Mouse (Mus musculus): Measurements from ENCODE around the gene Hoxa13. TPM values are rescaled to one million over a fixed set of nuclear protein-coding genes. Genes with fewer than 3 reads are reported as not detected.

Hoxa13 gene
- polyA plus RNA-seq, 1 experiment from 2014 or later = not detected

DNA sequence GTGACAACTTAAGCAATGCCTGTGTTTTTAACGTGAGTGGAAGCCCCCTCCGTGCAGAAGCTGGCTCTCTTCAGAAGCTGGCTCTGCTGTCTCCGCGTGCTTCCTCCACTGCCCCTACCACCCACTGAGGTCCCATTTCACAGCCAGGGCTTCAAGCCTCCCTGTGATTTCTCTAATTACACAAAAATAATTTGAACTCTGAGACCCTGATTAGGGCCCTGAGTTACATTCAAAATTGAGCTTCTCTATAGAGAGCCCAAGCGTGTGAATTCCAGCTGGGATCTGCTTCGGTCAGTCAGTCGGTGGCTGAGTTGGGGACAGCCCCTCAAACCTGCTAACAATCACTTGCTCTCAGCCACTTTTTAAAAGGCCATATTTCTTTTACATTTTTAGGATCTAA, 7.7 kb upstream of the Hoxa13 start:
- Histone ChIP-seq H3K27me3 (peaks cover 97% of the 10 kb centered on the region), H3K4me2 (no peak overlapping the region), H3K36me3 (no peaks in the 10 kb centered on the region), H3K9me3 (replicated peaks) (no peaks in the 10 kb centered on the region), H3K4me3 (replicated peaks) (no peak overlapping the region), H3K27ac (no peak overlapping the region), H3K4me1 (replicated peaks) (no peaks in the 10 kb centered on the region), H3K9ac (no peak overlapping the region)
- DNase-seq (no peak), ATAC-seq (ENCODE audit: low read depth) (no peak)
- WGBS (ENCODE audit: insufficient replicate concordance) = 10% methylated on average over 7 of the region's 7 CpGs

DNA sequence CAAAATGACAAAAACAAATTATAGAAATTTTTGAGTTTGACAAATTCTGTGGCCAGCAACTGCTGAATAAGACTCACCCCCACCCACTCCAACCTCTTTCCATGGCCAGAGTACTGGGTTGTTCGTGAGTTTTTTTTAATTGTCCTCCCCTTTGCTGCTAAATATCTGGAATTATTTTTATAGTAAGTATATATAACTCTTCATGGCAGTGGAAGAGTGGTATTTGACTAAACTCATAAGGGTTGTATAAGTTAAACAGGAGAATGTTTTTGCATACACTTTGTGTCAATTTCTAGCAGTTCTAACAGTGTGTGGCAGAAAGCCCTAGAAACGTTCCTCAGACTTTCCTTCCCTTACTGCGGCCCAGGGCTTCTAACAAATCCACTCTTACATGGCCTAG, 7.0 kb upstream of the Hoxa13 start:
- no peak for ATAC-seq (ENCODE audit: low read depth)
- H3K27ac ChIP-seq = no peak overlapping the region
- H3K4me2 ChIP-seq = no peak overlapping the region
- WGBS (ENCODE audit: insufficient replicate concordance) = 10% methylated on average over 3 of the region's 3 CpGs
- no peaks in the 10 kb centered on the region for H3K36me3 ChIP-seq
- no peaks in the 10 kb centered on the region for H3K9me3 ChIP-seq (replicated peaks)
- no peak for DNase-seq
- no peaks in the 10 kb centered on the region for H3K4me1 ChIP-seq (replicated peaks)
- no peak overlapping the region for H3K4me3 ChIP-seq (replicated peaks)
- H3K27me3 ChIP-seq = peaks cover 97% of the 10 kb centered on the region
- no peak overlapping the region for H3K9ac ChIP-seq

DNA sequence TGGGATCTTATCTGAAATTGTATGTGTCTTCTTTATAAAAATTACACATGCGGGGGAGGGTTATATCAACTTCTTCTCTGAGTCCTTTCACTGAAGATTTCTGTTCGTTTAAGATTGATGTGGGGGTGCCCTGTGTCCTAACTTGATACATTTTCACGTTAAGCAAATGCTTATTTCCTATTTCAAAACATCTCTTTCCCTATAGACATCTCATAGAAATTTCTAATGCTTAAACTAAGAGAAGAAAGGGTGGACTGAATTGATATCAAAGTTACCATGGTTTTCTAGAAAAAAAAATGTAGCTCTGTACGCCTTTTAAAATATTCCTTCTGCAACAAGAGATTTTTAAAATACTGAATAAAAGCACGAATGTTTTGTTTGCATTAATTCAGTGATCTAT, 6.5 kb upstream of the Hoxa13 start:
- H3K36me3 ChIP-seq = no peaks in the 10 kb centered on the region
- H3K27ac ChIP-seq = no peak overlapping the region
- WGBS (ENCODE audit: insufficient replicate concordance) = 19% methylated on average over 5 of the region's 5 CpGs
- no peak overlapping the region for H3K4me2 ChIP-seq
- no peak for DNase-seq
- H3K4me1 ChIP-seq (replicated peaks) = no peaks in the 10 kb centered on the region
- no peak overlapping the region for H3K4me3 ChIP-seq (replicated peaks)
- ATAC-seq (ENCODE audit: low read depth) = no peak
- H3K9ac ChIP-seq = no peak overlapping the region
- H3K27me3 ChIP-seq = peaks cover 97% of the 10 kb centered on the region
- no peaks in the 10 kb centered on the region for H3K9me3 ChIP-seq (replicated peaks)

DNA sequence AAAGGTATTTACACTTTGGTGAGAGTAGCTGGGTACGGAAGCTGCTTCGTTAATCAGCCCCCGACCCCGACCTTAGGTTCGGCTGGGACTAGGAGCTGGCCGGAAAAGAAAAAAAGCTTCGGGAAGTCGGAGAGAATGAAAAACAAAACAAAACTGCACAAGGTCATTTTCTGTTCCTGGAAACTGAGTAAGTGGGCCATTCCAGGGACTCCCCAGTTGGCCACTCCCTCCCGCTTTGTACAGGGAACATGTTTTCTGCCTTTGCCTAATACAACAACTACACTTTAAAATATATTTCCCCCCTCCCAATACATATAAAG, 5.9 kb upstream of the Hoxa13 start:
- Histone ChIP-seq H3K4me3 (replicated peaks) (no peak overlapping the region), H3K27me3 (peaks cover 99% of the 10 kb centered on the region), H3K9ac (no peak overlapping the region), H3K27ac (no peak overlapping the region), H3K4me1 (replicated peaks) (no peaks in the 10 kb centered on the region), H3K4me2 (no peak overlapping the region), H3K9me3 (replicated peaks) (no peaks in the 10 kb centered on the region), H3K36me3 (no peaks in the 10 kb centered on the region)
- DNase-seq = no peak
- WGBS (ENCODE audit: insufficient replicate concordance) = 4% methylated on average over 9 of the region's 9 CpGs
- no peak for ATAC-seq (ENCODE audit: low read depth)

DNA sequence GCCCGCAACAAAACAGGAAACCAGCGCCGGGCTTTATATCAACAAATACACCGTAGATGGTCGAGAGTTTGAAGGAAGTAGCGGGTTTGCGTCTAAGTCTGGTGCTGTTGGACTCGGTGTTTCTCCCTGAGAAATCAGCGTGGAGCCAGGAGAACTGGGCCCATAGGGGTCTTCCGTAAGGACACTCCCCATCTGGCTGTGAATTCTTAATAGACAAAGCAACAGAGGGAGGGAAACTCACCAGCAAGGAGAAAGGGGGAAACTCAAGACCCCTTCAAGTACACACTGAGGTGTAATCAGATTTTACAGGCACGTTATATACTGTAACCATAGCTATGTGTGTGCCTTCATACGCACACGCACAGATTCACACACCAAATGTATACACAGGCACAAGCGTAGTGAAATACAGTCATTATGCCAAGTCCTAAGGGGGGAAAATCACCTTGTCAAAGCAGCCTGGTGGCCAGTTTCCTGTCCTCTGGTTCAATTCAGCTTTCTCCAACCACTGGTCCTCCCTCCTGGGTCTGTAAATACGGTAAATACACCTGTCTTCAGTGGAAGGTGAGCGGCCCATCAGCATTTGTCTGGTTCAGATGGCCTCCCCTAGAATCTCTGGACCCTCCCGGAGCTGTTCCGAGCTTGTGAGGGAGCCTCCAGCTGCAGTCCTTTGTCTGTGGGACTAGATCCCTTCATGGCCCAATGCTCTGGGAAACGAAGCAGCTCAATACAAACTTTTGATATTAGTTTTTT, 5.4 kb upstream of the Hoxa13 start:
- DNase-seq (no peak), ATAC-seq (ENCODE audit: low read depth) (no peak)
- 1% methylated on average over 19 of the region's 19 CpGs for whole genome bisulfite sequencing (ENCODE audit: insufficient replicate concordance)

DNA sequence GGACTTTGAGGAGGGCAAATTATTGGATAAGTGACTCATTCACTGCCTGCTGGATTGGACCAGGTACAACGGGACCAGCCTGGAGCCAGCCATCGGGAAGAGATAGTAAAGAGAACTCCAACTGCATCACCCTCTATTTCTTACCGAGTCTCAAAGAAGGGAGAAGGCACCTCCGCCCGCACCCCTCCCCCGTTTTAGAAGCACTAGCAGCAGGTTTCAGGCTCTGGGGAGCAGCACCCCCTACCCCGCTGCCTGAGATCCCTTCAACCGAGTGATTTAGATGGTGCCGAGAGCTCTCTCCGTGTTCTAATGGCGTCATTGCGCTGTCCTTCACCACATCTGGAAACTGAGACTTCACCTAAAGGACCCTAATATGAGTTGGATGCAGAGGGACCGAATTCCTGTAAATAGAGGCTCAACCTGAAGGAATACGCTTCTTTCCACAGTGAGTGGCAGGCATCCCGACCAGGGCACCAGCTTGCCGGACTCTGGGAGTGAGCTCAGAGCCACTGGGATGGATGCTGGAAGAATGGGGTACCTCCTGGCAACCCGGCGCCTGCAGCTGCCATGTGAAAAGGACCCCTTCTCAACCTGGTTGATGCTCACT, 4.7 kb upstream of the Hoxa13 start:
- 3% methylated on average over 18 of the region's 18 CpGs for WGBS (ENCODE audit: insufficient replicate concordance)
- Histone ChIP-seq H3K9ac (no peak overlapping the region), H3K27me3 (peaks cover 99% of the 10 kb centered on the region), H3K36me3 (no peaks in the 10 kb centered on the region), H3K27ac (no peak overlapping the region), H3K4me2 (no peak overlapping the region), H3K4me3 (replicated peaks) (no peak overlapping the region), H3K9me3 (replicated peaks) (no peaks in the 10 kb centered on the region), H3K4me1 (replicated peaks) (0 out of 2 replicates have a peak, but pooled peaks cover 3% of the 10 kb centered on the region)
- ATAC-seq (ENCODE audit: low read depth) (no peak), DNase-seq (no peak)

More for the DNA sequence above, 5.4 kb upstream of the Hoxa13 start:
- Histone ChIP-seq H3K4me3 (replicated peaks) (no peak overlapping the region), H3K36me3 (no peaks in the 10 kb centered on the region), H3K27me3 (peaks cover 99% of the 10 kb centered on the region), H3K9ac (no peak overlapping the region), H3K4me2 (no peak overlapping the region), H3K4me1 (replicated peaks) (0 out of 2 replicates have a peak, but pooled peaks cover 2% of the 10 kb centered on the region), H3K9me3 (replicated peaks) (no peaks in the 10 kb centered on the region), H3K27ac (no peak overlapping the region)

DNA sequence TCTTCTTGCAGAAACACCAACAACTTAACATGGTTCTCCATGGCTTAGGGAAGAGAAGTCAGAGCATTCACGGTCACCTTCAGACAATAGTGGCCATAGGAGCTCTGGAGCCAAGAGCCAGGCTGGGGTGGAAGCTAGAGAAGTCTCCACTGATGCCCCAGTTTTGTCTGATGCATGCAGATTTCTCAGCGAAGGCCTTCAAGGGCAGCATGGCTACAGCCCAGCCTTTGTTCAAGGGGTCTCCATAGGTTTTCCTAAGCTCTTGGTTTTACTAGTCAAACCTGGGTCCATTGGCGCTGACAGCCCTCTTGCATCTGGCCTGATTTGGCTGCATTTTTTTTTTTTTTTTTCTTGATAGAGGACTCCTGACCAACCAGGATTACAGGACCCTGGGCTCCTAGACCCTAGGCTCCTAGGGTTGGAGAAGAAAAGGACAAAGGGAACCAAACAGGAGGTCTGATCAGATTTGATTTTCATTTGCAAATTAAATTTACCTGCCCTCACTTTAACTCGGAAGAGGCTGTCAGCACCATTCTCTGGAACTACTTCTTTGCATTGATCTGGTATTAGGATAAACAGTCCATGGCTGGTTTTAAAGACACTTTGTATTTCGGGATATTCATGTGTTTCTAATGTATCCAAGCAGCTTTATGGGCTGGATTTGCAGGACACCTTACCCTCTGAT, 3.6 kb upstream of the Hoxa13 start:
- WGBS (ENCODE audit: insufficient replicate concordance) = 1% methylated on average over 5 of the region's 5 CpGs
- 0 out of 2 replicates have a peak, but pooled peaks cover 3% of the 10 kb centered on the region for H3K4me1 ChIP-seq (replicated peaks)
- no peaks in the 10 kb centered on the region for H3K36me3 ChIP-seq
- no peak for DNase-seq
- ATAC-seq (ENCODE audit: low read depth) = no peak
- H3K9ac ChIP-seq = no peak overlapping the region
- H3K4me3 ChIP-seq (replicated peaks) = no peak overlapping the region
- no peak overlapping the region for H3K27ac ChIP-seq
- peaks cover 99% of the 10 kb centered on the region for H3K27me3 ChIP-seq
- H3K4me2 ChIP-seq = no peak overlapping the region
- H3K9me3 ChIP-seq (replicated peaks) = no peaks in the 10 kb centered on the region

DNA sequence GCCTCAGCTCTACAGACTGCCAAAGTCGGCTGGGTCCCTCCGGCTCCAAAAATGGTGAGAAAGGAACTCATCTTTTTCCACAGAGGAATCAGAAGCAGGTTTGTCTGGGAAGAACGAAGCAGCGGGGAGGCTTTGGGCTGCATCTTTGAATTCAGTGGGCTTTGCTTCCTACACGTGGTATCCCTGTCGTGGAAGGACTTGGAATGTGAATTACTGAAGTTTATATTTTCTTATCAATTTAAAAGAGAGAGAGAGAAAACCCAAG, 2.6 kb upstream of the Hoxa13 start:
- Histone ChIP-seq H3K36me3 (no peaks in the 10 kb centered on the region), H3K27me3 (peaks cover 99% of the 10 kb centered on the region), H3K9ac (no peak overlapping the region), H3K4me1 (replicated peaks) (0 out of 2 replicates have a peak, but pooled peaks cover 3% of the 10 kb centered on the region), H3K4me2 (no peak overlapping the region), H3K9me3 (replicated peaks) (no peaks in the 10 kb centered on the region), H3K4me3 (replicated peaks) (no peak overlapping the region), H3K27ac (no peak overlapping the region)
- DNase-seq (no peak), ATAC-seq (ENCODE audit: low read depth) (no peak)
- 3% methylated on average over 6 of the region's 6 CpGs for WGBS (ENCODE audit: insufficient replicate concordance)

DNA sequence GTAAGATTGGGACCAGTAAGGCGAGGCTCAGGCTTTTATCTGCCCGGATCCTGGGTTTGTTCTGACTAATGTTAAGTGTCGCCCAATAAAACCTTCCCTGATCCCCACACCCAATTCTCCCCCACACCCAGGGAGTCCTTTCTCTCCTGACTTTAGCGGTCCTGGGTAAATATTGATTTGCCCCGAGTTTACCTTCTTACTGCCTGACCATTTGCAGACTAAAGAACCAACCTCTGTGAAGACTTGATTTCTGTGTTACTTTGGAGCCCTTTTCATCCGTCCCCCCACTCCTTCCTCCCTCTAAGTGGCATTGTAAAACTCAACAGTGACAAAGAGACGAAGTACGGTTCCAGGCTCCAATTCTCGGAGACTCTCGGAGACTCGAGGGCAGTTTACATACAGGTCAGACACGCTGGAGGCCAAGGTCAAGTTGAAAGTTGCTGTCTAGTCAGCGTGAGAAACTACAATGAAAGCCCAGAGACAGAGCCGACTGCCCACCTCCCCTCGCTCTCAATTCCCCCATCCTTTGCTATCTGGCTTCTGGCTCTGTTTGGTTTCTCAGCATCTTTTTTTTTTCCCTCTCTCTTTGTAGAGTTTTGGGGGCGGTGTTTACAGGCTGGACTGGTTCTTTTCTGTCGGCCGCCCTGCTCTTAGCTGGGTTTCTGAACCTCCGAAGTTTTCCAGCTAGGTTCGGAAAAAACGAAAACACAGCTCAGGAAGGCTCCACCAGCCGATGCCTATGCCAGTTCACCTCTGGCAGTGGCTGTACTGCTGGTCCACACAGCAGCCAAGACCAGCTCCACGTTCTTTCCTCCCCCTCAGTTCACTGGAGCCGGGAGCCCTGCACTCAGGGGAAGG, 2.0 kb upstream of the Hoxa13 start:
- no peaks in the 10 kb centered on the region for H3K9me3 ChIP-seq (replicated peaks)
- no peak overlapping the region for H3K4me3 ChIP-seq (replicated peaks)
- H3K27me3 ChIP-seq = peaks cover 98% of the 10 kb centered on the region
- WGBS (ENCODE audit: insufficient replicate concordance) = 2% methylated on average over 24 of the region's 24 CpGs
- H3K4me1 ChIP-seq (replicated peaks) = 0 out of 2 replicates have a peak, but pooled peaks cover 3% of the 10 kb centered on the region
- H3K36me3 ChIP-seq = no peaks in the 10 kb centered on the region
- H3K27ac ChIP-seq = no peak overlapping the region
- DNase-seq = no peak
- no peak for ATAC-seq (ENCODE audit: low read depth)
- no peak overlapping the region for H3K9ac ChIP-seq
- no peak overlapping the region for H3K4me2 ChIP-seq

DNA sequence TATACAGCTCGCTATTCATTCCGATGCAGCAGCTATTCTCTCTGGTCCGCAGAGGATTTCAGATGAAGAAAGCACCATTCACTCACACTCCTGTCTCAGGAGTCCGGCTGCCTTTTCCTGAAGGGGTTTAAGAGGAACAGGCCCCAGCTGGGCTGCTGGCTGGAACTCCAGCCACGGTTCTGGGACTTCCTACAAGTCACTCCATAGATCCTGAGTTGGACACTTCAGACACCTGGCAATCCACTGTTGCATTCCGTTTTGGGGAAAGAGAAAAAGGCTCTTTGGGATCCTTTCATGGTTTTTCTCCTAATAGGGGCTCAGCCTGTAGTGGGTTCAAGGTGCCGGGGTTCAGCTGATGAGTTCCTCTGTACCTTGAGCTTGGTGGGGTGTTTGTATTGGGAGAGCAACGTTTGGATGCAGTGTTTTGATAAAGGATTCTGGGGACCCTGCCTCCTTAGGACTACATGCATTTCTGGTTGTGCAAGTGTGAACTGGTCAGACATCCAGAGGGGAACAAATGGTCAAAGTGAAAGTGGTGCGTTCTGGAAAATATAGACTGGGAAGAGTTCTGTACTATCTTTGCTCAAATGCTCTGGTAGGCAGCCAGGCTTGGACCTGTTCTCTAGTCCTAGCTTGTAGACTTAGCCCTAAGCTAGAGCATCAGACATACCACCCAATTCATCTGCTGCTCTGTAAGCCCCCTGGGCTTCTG, 1.2 kb upstream of the Hoxa13 start:
- ATAC-seq (ENCODE audit: low read depth) (no peak), DNase-seq (no peak)
- WGBS (ENCODE audit: insufficient replicate concordance) = 6% methylated on average over 9 of the region's 9 CpGs

More for the DNA sequence above, 1.2 kb upstream of the Hoxa13 start:
- Histone ChIP-seq H3K36me3 (no peaks in the 10 kb centered on the region), H3K4me2 (no peak overlapping the region), H3K4me3 (replicated peaks) (no peak overlapping the region), H3K4me1 (replicated peaks) (0 out of 2 replicates have a peak, but pooled peaks cover 3% of the 10 kb centered on the region), H3K9ac (no peak overlapping the region), H3K9me3 (replicated peaks) (no peaks in the 10 kb centered on the region), H3K27me3 (peaks cover 99% of the 10 kb centered on the region), H3K27ac (no peak overlapping the region)
